Mouse (Mus musculus): Measurements from ENCODE around the gene U2af1l4. TPM values are rescaled to one million over a fixed set of nuclear protein-coding genes. Genes with fewer than 3 reads are reported as not detected.

Gene U2af1l4
- 75.0 and 86.0 TPM in 2 replicates for polyA plus RNA-seq (2015; fragmentation: Nextera tagmentation; extraction: Ambion mirVana)

GRCm38 (mm10) chr7:30563117-30563905 is at the start of gene U2af1l4, which contains the start of the genes Gm49396 and Psenen:
U2af1l4 (plus strand) TSS chr7:30563301.
Gm49396 (plus strand) TSS chr7:30563344.
Psenen (minus strand) TSS chr7:30563627.
- Histone ChIP-seq H3K36me3 (ENCODE audit: insufficient read depth, low read length) (peaks cover 7% of the 10 kb centered on the region; the same call in 1 of the 2 replicates), H3K27ac (ENCODE audit: low read length) (peak within 1 kb of the TSS; percentile 95), H3K27me3 (replicated peaks; ENCODE audit: insufficient read depth, low read length) (no peaks in the 10 kb centered on the region), H3K4me2 (replicated peaks; ENCODE audit: low read depth, low read length) (peak within 1 kb of the TSS; percentile 72), H3K9me3 (ENCODE audit: low read length) (no peaks in the 10 kb centered on the region), H3K9ac (replicated peaks; ENCODE audit: low read depth) (peak within 1 kb of the TSS; percentile 73), H3K4me3 (ENCODE audit: low read depth, low read length) (peak within 1 kb of the TSS; percentile 81), H3K4me1 (ENCODE audit: insufficient read depth, low read depth, low read length) (peaks cover 12% of the 10 kb centered on the region; the same call in 1 of the 2 replicates)
- ATAC-seq (peak; percentile 88), DNase-seq (ENCODE audit: low spot score) (peak; percentile 99)
- TF ChIP-seq EP300 (IDR thresholded peaks at IDR 0.05) (no peak), CTCF (IDR thresholded peaks at IDR 0.05) (peak; percentile 5; the same call in 1 of the 2 replicates)
- 2% methylated on average over 45 of the region's 45 CpGs for WGBS

DNA sequence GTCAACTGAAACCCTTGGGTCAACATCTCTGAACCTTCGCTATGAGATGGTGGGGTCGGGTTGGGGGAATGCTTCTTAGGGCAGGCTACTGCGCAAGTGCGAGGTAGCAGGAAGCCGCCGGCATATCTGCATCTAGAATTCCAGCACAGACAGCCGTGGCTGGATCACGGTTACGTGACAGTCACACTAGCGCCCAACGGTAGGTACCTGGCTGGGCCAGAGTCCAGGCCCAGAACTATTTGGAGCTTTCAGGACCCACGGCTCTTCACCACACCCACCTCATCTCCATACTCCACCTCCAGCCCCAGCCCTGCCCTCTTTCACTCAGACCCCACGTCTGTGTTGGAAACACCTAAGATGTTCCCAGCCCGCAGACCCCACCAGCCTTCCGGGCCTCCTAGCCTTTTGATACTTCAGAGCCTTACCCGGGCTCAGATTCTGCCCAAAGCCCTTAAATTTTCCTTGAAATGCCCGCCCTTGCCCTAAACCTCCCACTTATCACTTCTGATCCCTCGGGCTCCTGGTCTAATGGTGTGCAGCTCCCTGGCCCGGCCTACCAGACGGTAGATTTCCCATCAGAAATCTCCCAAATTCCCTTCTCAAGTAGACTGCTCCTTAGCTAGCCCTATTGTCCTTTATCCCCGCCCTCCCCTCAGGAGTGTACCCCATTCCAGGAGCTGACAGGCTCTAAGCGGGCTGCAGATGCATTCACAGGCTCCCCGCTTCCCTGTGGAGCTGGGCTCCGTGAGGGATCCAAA is 47.9 kb upstream of the U2af1l4 start:
- Histone ChIP-seq H3K4me1 (ENCODE audit: insufficient read depth, low read depth, low read length) (no peaks in the 10 kb centered on the region), H3K4me3 (ENCODE audit: low read depth, low read length) (no peak overlapping the region), H3K9ac (replicated peaks; ENCODE audit: low read depth) (no peak overlapping the region), H3K4me2 (replicated peaks; ENCODE audit: low read depth, low read length) (no peak overlapping the region), H3K27ac (ENCODE audit: low read length) (no peak overlapping the region), H3K27me3 (replicated peaks; ENCODE audit: insufficient read depth, low read length) (no peaks in the 10 kb centered on the region), H3K9me3 (ENCODE audit: low read length) (no peaks in the 10 kb centered on the region), H3K36me3 (ENCODE audit: insufficient read depth, low read length) (no peaks in the 10 kb centered on the region)
- TF ChIP-seq CTCF (IDR thresholded peaks at IDR 0.05) (no peak), EP300 (IDR thresholded peaks at IDR 0.05) (no peak)
- no peak for ATAC-seq
- WGBS = 53% methylated on average over 24 of the region's 24 CpGs
- DNase-seq (ENCODE audit: low spot score) = no peak

- no peak for DNase-seq (ENCODE audit: low spot score)
- Histone ChIP-seq H3K4me1 (ENCODE audit: insufficient read depth, low read depth, low read length) (no peaks in the 10 kb centered on the region), H3K4me3 (ENCODE audit: low read depth, low read length) (no peak overlapping the region), H3K4me2 (replicated peaks; ENCODE audit: low read depth, low read length) (no peak overlapping the region), H3K9ac (replicated peaks; ENCODE audit: low read depth) (no peak overlapping the region), H3K9me3 (ENCODE audit: low read length) (no peaks in the 10 kb centered on the region), H3K36me3 (ENCODE audit: insufficient read depth, low read length) (no peaks in the 10 kb centered on the region), H3K27ac (ENCODE audit: low read length) (no peak overlapping the region), H3K27me3 (replicated peaks; ENCODE audit: insufficient read depth, low read length) (no peaks in the 10 kb centered on the region)
- ATAC-seq = no peak
- 32% methylated on average over 8 of the region's 8 CpGs for WGBS
- no peak for TF ChIP-seq CTCF (IDR thresholded peaks at IDR 0.05)
These were observed 44.8 kb upstream of the U2af1l4 start for GRCm38 (mm10) chr7:30518325-30518724.

- H3K4me2 ChIP-seq (replicated peaks; ENCODE audit: low read depth, low read length) = no peak overlapping the region
- TF ChIP-seq EP300 (IDR thresholded peaks at IDR 0.05) (no peak), CTCF (IDR thresholded peaks at IDR 0.05) (no peak)
- no peaks in the 10 kb centered on the region for H3K4me1 ChIP-seq (ENCODE audit: insufficient read depth, low read depth, low read length)
- no peaks in the 10 kb centered on the region for H3K27me3 ChIP-seq (replicated peaks; ENCODE audit: insufficient read depth, low read length)
- no peak overlapping the region for H3K4me3 ChIP-seq (ENCODE audit: low read depth, low read length)
- H3K9me3 ChIP-seq (ENCODE audit: low read length) = no peaks in the 10 kb centered on the region
- ATAC-seq (no peak), DNase-seq (ENCODE audit: low spot score) (no peak)
- 77% methylated on average over 4 of the region's 4 CpGs for WGBS
- H3K27ac ChIP-seq (ENCODE audit: low read length) = no peak overlapping the region
- H3K9ac ChIP-seq (replicated peaks; ENCODE audit: low read depth) = no peak overlapping the region
- no peaks in the 10 kb centered on the region for H3K36me3 ChIP-seq (ENCODE audit: insufficient read depth, low read length)
These were observed 42.7 kb upstream of the U2af1l4 start for GRCm38 (mm10) chr7:30520396-30520795.

DNA sequence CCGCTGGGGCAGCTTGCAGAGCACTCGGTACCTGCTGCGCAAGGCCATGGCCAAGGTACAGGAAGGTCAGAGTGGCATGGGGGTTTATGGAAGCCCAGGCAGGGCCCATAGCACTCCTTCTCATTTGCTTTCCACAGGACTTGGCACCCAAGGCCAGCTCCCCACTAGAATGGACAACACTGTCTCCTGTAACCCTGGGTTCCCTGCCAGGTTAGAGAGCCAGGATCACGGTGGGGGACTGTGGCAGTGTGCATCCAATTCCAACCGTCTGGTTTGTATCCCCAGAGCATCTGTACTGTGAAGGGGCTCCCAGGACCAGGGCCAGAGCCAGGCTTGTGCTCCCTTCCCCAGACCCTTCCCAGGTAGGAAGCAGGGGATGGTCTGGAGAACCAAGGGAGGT is 42.2 kb upstream of the U2af1l4 start:
- ATAC-seq = no peak

DNA sequence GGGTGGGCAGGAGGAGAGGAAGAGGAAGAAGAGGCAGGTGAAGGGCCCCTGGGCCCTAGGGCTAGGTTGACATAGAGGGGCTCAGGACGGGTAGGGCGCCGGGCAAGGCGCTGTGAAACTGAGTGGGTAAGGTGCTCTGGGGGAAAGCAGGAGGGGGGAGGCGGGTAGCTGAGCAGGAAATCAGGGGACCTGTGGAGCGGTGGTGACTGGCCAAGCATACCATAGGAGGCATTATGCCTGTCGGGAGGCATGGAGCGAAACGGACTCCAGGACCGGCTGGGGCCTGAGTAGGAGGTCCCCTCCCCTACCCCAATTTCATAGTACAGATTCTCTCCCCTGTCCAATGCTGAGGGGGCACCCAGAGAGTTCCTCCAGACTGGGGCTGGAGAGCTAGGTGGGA is 40.2 kb upstream of the U2af1l4 start:
- Histone ChIP-seq H3K36me3 (ENCODE audit: insufficient read depth, low read length) (no peaks in the 10 kb centered on the region), H3K27ac (ENCODE audit: low read length) (no peak overlapping the region), H3K4me3 (ENCODE audit: low read depth, low read length) (no peak overlapping the region), H3K4me2 (replicated peaks; ENCODE audit: low read depth, low read length) (no peak overlapping the region), H3K27me3 (replicated peaks; ENCODE audit: insufficient read depth, low read length) (no peaks in the 10 kb centered on the region), H3K4me1 (ENCODE audit: insufficient read depth, low read depth, low read length) (peaks cover 4% of the 10 kb centered on the region; the same call in 1 of the 2 replicates), H3K9ac (replicated peaks; ENCODE audit: low read depth) (no peak overlapping the region), H3K9me3 (ENCODE audit: low read length) (no peaks in the 10 kb centered on the region)
- 84% methylated on average over 10 of the region's 10 CpGs for WGBS
- no peak for TF ChIP-seq CTCF (IDR thresholded peaks at IDR 0.05)
- no peak for TF ChIP-seq EP300 (IDR thresholded peaks at IDR 0.05)
- DNase-seq (ENCODE audit: low spot score) (no peak), ATAC-seq (no peak)

More for the DNA sequence above, 42.2 kb upstream of the U2af1l4 start:
- no peak overlapping the region for H3K27ac ChIP-seq (ENCODE audit: low read length)
- H3K4me2 ChIP-seq (replicated peaks; ENCODE audit: low read depth, low read length) = no peak overlapping the region
- WGBS = 77% methylated on average over 5 of the region's 5 CpGs
- H3K9me3 ChIP-seq (ENCODE audit: low read length) = no peaks in the 10 kb centered on the region
- no peak overlapping the region for H3K4me3 ChIP-seq (ENCODE audit: low read depth, low read length)
- no peaks in the 10 kb centered on the region for H3K27me3 ChIP-seq (replicated peaks; ENCODE audit: insufficient read depth, low read length)
- H3K4me1 ChIP-seq (ENCODE audit: insufficient read depth, low read depth, low read length) = no peaks in the 10 kb centered on the region
- no peak overlapping the region for H3K9ac ChIP-seq (replicated peaks; ENCODE audit: low read depth)
- no peak for DNase-seq (ENCODE audit: low spot score)
- no peak for TF ChIP-seq CTCF (IDR thresholded peaks at IDR 0.05)
- TF ChIP-seq EP300 (IDR thresholded peaks at IDR 0.05) = no peak
- no peaks in the 10 kb centered on the region for H3K36me3 ChIP-seq (ENCODE audit: insufficient read depth, low read length)
